Mouse (Mus musculus) left cerebral cortex, postnatal 4 days (tissue): ENCODE data around the gene B4galnt4. TPM values are rescaled to one million over a fixed set of nuclear protein-coding genes. Genes with fewer than 3 reads are reported as not detected.
"Not testable (repeated sequence)": the region's sequence is repeated elsewhere in the genome, so short reads cannot be mapped to it uniquely, and the experiment has no call there.

Source experiments
- DNase-seq: peaks from one replicate; pipeline ENCODE4 v3.0.0-alpha.2; 2022
- intact Hi-C: fragments of 180-260 bp; cut with DNase I; formaldehyde crosslinking; loops from one replicate; pipeline ENCODE4 v1.15.1; 2025
- total RNA-seq, 2 experiments: library from RNA; stranded (reverse); gene quantifications; 2 replicates each; pipeline ENCODE4 v1.2.3; 2021

Gene B4galnt4
- 100 to 1,000 TPM; 132 to 150 TPM for total RNA-seq

GRCm38 (mm10) chr7:141060426-141061242 lies at the start of gene B4galnt4:
Gene B4galnt4 (plus strand): TSS chr7:141061104.
- DNase-seq: peak; percentile 92
- intact Hi-C loops: loop anchor here (10.0 kb wide), 1 partner anchor 114 kb away; the partner anchor contains the start of gene Rnh1

- intact Hi-C loops: no loop called here
- DNase-seq: no peak
Measured at GRCm38 (mm10) chr7:141011238-141011770, 49.6 kb upstream of the B4galnt4 start.

DNA sequence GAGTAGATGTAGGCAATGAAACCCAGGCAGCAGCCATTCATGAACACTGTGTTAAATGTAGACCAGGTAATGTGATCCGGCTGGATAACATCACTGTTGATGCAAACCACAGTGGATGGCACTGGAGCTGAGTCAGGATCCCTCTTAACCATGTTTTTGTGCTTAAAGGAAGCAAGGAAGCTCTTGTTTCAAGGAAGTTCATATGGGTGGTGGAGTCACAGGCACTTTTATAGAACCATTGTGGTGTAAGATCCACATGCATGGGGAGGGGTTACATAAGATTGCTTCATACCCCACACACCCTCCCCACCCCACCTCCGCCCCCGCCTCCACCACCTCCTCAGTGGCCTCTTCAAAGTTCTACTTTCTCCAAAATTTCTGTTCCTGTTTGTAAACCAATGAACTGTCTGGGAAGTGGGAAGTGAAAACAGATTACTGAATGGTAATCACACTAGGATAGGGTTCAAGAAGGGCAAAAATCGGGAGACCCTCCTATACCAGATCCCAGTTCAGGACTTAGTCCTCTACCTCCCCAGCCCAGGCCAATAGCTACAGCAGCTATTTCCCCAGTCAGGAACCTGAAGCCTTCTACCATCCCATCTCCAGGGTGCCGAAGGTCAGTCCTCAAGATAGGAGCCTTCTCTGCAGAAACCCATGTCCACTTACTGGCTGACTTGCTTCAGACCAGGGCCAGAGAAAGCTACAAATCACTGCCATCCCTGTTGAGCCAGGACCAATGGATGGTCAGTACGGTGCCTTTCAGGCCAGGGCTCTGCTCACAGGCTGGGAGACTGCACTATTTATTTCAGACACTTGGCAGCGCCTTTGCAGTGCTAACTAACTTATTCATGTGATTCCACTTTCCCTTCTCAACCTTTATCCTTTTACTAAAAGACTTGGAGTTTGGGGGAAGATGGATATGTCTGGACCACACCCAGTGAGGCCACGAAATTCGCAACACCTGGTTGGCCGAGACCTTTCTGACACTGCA lies 43.9 kb upstream of the B4galnt4 start:
- intact Hi-C loops: no loop called here
- no peak for DNase-seq

GRCm38 (mm10) chr7:141017824-141018223 lies 43.1 kb upstream of the B4galnt4 start, which contains the start of gene Ifitm6:
Gene Ifitm6 (minus strand): TSS chr7:141017924.
- DNase-seq, intact Hi-C loops: not testable (repeated sequence)

DNA sequence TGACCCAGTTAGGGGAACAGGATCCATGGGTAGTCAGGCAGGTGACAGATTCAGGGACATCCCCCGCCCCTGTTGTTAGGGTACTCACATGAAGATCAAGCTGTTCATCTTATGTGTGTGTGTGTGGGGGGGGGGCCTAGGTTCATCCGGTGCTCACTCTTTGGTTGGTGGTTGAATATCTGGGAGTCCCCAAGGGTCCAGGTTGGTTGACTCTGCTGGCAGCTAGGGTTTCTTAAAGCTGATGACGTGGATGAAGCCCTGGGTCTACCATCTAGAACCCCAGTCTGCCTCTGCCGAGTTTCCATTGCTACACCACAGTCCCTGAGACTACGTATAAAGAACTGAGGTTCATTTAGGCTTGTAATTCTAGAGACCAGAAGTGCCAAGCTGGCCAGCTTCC lies 41.9 kb upstream of the B4galnt4 start:
- no peak for DNase-seq
- intact Hi-C loops: no loop called here

DNA sequence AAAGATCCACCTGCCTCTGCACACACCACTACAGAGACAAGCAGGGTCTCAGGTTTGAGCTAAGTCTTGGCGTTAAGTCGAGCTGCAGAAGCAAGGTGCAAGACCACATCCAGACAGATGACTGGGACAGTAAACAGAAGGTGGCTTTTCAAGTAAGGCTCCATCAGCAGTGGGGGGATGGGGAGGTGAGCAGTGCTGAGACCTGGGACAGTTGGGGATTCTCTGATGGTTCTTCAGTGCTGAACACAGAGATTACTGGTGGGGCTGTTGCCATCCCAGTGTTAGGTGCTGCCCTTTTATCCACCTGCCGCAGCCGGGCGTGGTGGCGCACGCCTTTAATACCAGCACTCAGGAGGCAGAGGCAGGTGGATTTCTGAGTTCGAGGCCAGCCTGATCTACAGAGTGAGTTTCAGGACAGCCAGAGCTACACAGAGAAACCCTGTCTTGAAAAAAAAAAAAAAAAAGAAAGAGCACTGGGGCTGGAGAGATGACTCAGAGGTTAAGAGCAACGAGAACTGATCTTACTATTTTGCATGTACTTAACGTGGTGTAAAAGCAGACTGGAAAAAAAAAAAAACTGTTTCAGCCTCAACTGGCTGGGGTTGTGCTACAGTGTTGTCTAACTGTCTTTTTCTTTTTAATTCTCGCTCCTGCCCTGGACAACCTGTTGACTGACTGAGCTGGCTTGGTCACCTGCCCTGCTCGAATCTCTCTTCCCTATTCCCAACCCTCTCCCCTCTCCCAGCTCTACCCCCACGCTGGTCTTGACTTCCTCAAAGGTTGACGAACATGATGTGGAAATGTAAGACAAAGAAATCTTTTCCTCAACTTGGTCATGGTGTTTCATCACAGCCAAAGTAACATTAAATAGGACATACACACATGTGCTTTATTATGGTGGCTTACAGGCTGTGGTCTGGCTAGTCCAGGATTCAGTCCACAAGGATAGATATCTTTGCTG lies 39.1 kb upstream of the B4galnt4 start:
- DNase-seq: no peak
- intact Hi-C loops: no loop called here

DNA sequence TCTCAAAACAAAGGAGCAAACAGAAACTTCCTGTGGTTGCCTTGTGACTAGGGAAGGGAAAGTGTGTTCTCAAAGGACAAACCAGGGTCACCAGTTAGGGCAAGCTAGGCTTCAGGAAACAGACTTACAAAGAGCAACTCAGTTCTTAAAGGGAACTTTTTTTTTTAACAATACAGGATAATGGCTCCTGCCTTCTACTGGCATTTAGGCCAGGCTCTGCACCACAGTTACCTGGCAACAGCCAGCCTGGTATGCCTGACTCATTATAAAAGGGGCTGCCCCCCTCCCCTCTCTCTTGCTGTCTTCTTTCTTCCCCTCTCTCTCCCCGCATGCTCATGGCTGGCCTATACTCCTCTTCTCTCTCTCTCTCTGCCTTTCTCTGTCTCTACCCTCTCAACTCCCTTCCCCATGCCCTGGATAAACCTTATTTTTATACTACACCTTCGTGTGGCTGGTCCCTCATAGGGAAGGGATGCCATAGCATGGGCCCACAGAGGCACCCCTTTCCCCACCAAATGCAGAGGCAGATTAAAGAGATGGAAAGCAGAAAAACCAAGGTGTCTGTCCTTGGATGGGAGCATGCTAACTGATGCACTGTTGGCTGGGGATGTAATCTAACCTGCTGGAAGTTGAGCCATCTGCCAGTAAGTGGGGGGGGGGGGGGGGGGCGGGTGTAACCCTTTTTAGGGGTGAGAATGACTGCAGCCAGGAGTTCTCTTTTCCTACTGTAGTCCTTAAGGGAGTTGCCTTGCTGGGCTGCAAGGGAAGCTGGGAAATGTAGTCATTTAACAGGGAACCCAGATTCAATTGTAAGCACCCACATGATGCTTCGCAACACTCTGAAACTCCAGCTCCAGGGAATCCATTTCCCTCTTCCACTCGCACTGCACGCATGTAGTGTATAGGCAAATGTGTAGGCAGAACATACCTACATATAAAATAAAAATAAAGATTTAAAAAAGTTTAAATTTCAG lies 35.8 kb upstream of the B4galnt4 start:
- intact Hi-C loops: no loop called here
- DNase-seq: no peak

DNA sequence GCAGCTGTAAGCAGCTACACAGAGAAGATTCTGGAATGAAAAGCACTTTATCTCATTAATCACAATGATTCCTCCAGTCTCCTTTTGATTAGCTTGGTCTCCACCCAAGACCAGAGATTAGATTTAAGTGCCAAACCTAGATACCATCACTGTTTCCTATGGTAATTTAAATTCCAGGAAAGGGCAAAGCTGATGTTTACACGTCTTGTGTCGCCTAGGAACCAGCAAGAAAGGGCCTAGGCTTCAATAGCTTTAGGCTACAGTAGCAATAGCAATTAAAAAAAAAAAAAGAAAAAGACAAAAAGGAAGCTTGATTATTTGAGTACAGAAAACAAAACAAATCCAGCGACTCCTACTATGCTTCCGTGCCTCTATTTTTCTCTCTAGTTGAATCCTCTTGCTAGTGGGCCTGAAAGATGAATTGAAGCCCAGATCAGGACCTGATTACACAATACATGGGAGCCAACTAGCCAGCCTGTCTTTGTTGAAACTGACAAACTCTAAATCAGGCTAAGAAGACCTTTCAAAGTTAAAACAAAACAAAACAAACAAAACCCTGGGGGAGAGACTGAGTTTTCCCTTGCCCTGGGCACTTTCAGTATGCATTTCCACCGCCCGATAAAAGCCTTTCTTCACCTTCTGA lies 34.7 kb upstream of the B4galnt4 start:
- DNase-seq: no peak
- intact Hi-C loops: no loop called here

DNA sequence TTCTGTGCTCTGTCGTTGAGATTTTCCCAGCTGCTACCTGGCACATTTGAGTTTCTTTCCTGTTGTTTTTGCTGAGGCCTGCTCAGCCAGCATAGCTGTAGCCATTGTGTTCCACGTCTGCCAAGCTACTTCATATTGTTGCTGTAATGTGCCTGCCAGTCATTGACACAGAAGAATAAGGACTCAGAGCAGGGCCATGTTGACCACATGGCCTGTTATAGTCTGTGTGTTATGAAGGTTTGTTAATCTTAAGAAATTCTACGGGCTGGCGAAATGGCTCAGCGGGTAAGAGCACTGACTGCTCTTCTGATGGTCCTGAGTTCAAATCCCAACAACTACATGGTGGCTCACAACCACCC lies 34.2 kb upstream of the B4galnt4 start:
- intact Hi-C loops: no loop called here
- DNase-seq: no peak

DNA sequence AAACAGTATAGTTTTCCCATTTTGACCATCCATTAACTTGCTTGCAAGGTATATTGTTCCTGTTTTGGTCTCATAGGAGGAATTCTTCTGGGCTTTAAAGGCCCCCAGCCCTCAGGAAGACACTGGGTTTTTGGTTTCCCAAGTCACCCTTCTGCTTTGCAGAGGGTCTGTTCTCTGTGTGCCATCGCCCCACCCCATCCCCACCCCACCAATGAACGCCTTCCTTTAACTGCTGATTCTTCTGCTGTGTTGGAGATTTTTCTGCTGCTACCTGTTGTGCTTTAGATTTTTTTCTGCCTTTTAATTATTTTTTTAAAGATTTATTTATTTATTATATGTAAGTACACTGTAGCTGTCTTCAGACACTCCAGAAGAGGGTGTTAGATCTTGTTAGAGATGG lies 32.1 kb upstream of the B4galnt4 start, which contains the start of gene Gm17387:
Gene Gm17387 (plus strand): TSS at position 301 of the 400 bp plus-strand sequence.
- DNase-seq: no peak
- intact Hi-C loops: no loop called here

GRCm38 (mm10) chr7:141030390-141030789 lies 30.5 kb upstream of the B4galnt4 start:
- no peak for DNase-seq
- intact Hi-C loops: no loop called here

DNA sequence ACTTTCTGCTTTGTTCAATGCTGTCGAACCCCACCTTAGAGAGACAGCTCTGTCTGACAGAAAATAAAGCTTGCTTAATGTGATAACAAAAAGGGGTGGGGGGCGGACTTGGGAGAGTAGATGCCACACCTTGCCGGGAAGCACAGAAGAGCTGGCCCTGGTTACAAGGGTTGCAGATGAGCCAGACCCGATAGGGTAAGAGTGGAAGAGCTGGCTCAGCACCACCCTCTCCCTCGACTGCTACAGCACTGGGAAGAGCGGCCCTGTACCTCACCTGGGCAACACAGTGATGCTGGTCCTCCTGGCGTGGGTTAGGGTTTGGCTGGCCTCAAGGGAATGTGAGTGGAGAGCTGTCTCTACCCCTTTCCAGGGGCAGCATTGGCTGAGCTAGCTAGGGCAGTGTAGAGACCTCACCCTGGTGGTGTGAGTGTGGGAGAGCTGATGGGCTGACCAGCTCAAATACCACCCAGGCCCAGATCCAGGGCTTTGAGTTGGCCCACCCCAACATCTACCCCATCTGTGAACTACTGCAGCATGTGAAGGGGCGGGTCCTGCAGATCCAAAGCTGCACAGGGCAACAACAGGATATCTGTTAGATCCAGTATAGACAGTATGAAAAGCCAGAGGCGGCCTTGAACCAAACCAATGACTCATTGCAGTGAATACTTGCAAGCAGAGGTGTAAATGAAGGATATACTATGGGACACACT lies 28.3 kb upstream of the B4galnt4 start:
- intact Hi-C loops: no loop called here
- DNase-seq: no peak

- DNase-seq: not testable (repeated sequence)
Measured at GRCm38 (mm10) chr7:141036624-141037023, 24.3 kb upstream of the B4galnt4 start.

DNA sequence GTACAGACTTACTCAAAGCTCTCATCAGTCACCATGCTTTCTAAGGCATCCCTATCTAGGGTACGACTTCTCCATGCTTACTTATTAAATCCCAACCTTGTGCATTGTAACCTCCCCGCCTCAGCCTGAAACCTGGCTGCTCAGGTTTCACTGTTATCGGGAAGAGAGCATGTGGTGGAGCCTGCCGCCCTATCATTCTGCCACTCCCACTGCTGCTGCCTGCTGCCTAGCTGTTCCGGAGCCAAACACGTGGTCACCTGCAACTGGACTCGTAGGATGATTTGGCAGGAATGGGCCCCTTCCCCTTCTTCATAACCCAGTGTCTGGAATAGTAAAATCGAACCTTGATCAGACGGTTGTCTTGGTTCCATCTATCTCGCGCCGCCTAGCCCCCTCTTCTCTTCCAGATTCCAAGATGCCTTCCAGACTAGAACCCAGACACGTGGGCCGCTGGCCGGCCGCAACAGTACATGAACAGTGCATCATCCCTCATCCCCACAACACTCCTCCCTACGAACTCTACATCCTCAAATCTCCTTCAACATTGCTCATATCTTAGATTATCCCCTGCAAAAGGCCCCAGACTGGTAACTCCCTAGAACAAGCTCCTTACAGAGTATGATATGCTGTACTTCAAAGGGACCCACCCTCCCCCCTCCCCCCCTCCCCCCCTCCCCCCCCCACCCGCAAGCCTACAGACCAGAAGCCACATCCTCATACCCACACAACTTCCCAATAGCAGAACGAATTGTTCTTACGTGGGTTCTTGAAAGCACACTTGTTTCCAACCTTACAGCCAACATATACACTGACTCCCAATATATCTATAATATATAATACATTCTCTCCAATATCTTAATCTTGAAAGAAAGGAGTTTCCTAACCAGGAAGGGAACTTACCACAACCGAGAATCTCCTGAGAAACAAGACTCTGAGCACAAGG lies 22.5 kb upstream of the B4galnt4 start:
- intact Hi-C loops: no loop called here
- DNase-seq: no peak

More at GRCm38 (mm10) chr7:141036624-141037023, 24.3 kb upstream of the B4galnt4 start:
- intact Hi-C loops: not testable (repeated sequence)

- intact Hi-C loops: loop anchor here (5.0 kb wide), 1 partner anchor 72 kb away; the partner anchor contains the start of gene Ifitm1
Measured at GRCm38 (mm10) chr7:141039386-141040107, 21.4 kb upstream of the B4galnt4 start.

More at GRCm38 (mm10) chr7:141039386-141040107, 21.4 kb upstream of the B4galnt4 start:
- DNase-seq: no peak
